Mouse (Mus musculus) ES-E14 (cell line): ENCODE results near the gene P2rx3.

Experiments
- HCFC1 ChIP-seq: IDR thresholded peaks from 2 replicates; pipeline ENCODE4 v1.6.1; 2012; ENCODE audit warnings: low read length, inconsistent platforms, borderline replicate concordance; ENCODE audit not compliant: insufficient read depth
- ZC3H11A ChIP-seq: IDR thresholded peaks from 2 replicates; pipeline ENCODE4 v1.6.1; 2012; ENCODE audit warnings: low read depth, mild to moderate bottlenecking, inconsistent platforms, low read length, borderline replicate concordance

DNA sequence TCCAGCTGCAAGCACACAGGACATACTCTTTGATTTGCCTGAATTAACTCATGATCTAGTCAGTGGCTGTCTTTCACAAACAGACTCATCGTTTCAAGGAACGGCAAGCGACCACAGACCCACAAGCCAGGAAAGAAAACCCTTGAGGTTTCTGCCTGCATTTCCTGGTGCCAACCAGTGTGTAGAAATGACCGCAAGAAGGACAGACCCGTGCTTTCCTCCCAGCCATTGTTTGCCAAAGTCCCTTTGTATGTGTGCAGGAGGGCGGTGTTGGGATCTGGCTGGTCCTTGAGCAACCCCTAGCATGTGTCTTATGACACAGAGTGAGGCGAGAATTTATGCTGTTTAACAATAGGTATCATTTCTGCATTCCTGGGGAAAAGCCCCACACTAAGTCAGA lies 3.1 kb downstream of the P2rx3 start:
- TF ChIP-seq HCFC1 (no peak), ZC3H11A (no peak)
